ENCODE assay signal across 10 mouse cellular contexts in genomic region chr2:166429918-166430317, GRCm38 (mm10).
A peak's percentile ranks its signal among the peaks of the same experiment; 100 is the strongest.
DNase-seq lines count a peak whose midpoint lies in the region; ATAC-seq and TF ChIP-seq lines count a peak whose summit lies in the region.
"Had no signal": no experiment of that assay in that cellular context is flagged by ENCODE, and none has a peak within 500 bp of the region (broad histone marks: within the 10 kb centered on the region; RNA-seq: fewer than 3 reads in every experiment).

No protein-coding gene starts in this region.

- peaks cover 44% of the 10 kb centered on the region for H3K27me3 ChIP-seq in midbrain, embryonic 10.5 days (ENCODE audit: low read depth, poor library complexity, severe bottlenecking)
- peaks cover 2% of the 10 kb centered on the region; the same call in 1 of the 2 replicates for H3K27me3 ChIP-seq in midbrain, embryonic 11.5 days (ENCODE audit: control insufficient read depth, insufficient read depth, low read length)
- no peaks in the 10 kb centered on the region; the same call in 1 of the 2 replicates for H3K27me3 ChIP-seq in neural tube, embryonic 15.5 days (replicated peaks)
- H3K27me3 ChIP-seq in forebrain, embryonic 16.5 days (replicated peaks; ENCODE audit: control insufficient read depth, insufficient read depth, low read length), result peaks cover 18% of the 10 kb centered on the region

- no peak for ATAC-seq in midbrain, embryonic 11.5 days (ENCODE audit: low FRiP score)
- no peak for ATAC-seq in neural tube, embryonic 15.5 days (ENCODE audit: low FRiP score)
- ATAC-seq in forebrain, embryonic 16.5 days, result no peak

- no peak for DNase-seq in midbrain, embryonic 10.5 days (ENCODE audit: low spot score)
- DNase-seq in midbrain, embryonic 11.5 days (ENCODE audit: low spot score, missing footprints), result no peak
- peak; percentile 76 to 83 for DNase-seq in heart, postnatal 10 days
- peak; percentile 70 for DNase-seq in skeletal muscle tissue, adult 2 months (ENCODE audit: low read depth, low spot score)
- no peak for DNase-seq in layer of hippocampus, adult 8-10 months (ENCODE audit: low spot score in 2 of 2)

- no peak for TF ChIP-seq POLR2A in embryonic fibroblast, embryonic 13.5 days (IDR thresholded peaks at IDR 0.05; ENCODE audit: low read depth, low read length)

- WGBS in midbrain, embryonic 10.5 days, result 73% methylated on average over 5 of the region's 5 CpGs
- WGBS in midbrain, embryonic 11.5 days, result 72% methylated on average over 5 of the region's 5 CpGs
- WGBS in neural tube, embryonic 15.5 days, result 59% methylated on average over 5 of the region's 5 CpGs
- 51% methylated on average over 5 of the region's 5 CpGs for WGBS in forebrain, embryonic 16.5 days

- H3K27ac ChIP-seq in midbrain, embryonic 10.5 days (replicated peaks), result peak overlapping the region; percentile 38; the same call in 1 of the 2 replicates
- no peak overlapping the region for H3K27ac ChIP-seq in midbrain, embryonic 11.5 days (ENCODE audit: low read depth, low read length)
- H3K27ac ChIP-seq in embryonic fibroblast, embryonic 13.5 days (ENCODE audit: insufficient read depth, low read length), result peak overlapping the region; percentile 3; the same call in 1 of the 2 replicates
- H3K27ac ChIP-seq in neural tube, embryonic 15.5 days (replicated peaks), result no peak overlapping the region
- H3K27ac ChIP-seq in forebrain, embryonic 16.5 days (ENCODE audit: low read length), result no peak overlapping the region

- no peaks in the 10 kb centered on the region for H3K9me3 ChIP-seq in midbrain, embryonic 10.5 days (replicated peaks)
- H3K9me3 ChIP-seq in midbrain, embryonic 11.5 days (ENCODE audit: control insufficient read depth, low read length), result no peaks in the 10 kb centered on the region
- no peaks in the 10 kb centered on the region for H3K9me3 ChIP-seq in neural tube, embryonic 15.5 days (replicated peaks)
- H3K9me3 ChIP-seq in forebrain, embryonic 16.5 days (ENCODE audit: control insufficient read depth, low read length), result no peaks in the 10 kb centered on the region

- H3K4me1 ChIP-seq in midbrain, embryonic 10.5 days, result peaks cover 71% of the 10 kb centered on the region
- peaks cover 20% of the 10 kb centered on the region for H3K4me1 ChIP-seq in midbrain, embryonic 11.5 days (ENCODE audit: control insufficient read depth, insufficient read depth, low read length)
- H3K4me1 ChIP-seq in embryonic fibroblast, embryonic 13.5 days (ENCODE audit: control insufficient read depth, insufficient read depth, low read length), result peaks cover 34% of the 10 kb centered on the region
- peaks cover 32% of the 10 kb centered on the region for H3K4me1 ChIP-seq in neural tube, embryonic 15.5 days
- peaks cover 21% of the 10 kb centered on the region for H3K4me1 ChIP-seq in forebrain, embryonic 16.5 days (replicated peaks; ENCODE audit: control insufficient read depth, insufficient read depth, low read length)

- H3K4me2 ChIP-seq in midbrain, embryonic 11.5 days, result no peak overlapping the region
- no peak overlapping the region for H3K4me2 ChIP-seq in neural tube, embryonic 15.5 days
- no peak overlapping the region for H3K4me2 ChIP-seq in forebrain, embryonic 16.5 days (ENCODE audit: low read length)
- H3K4me2 ChIP-seq: liver, embryonic 11.5 days had no signal

- no peak overlapping the region for H3K4me3 ChIP-seq in midbrain, embryonic 10.5 days
- H3K4me3 ChIP-seq in midbrain, embryonic 11.5 days (ENCODE audit: low read depth, low read length), result no peak overlapping the region
- H3K4me3 ChIP-seq in embryonic fibroblast, embryonic 13.5 days (ENCODE audit: insufficient read depth, low read length), result no peak overlapping the region
- H3K4me3 ChIP-seq in neural tube, embryonic 15.5 days (replicated peaks), result no peak overlapping the region
- H3K4me3 ChIP-seq in forebrain, embryonic 16.5 days (replicated peaks; ENCODE audit: low read length), result no peak overlapping the region

- intact Hi-C loops in heart, postnatal 10 days (cut with DNase I), result loop anchor here (5.0 kb wide), 2 partner anchors 92 to 343 kb away; no protein-coding TSS in a partner anchor

- no peak for TF ChIP-seq CTCF in embryonic fibroblast, embryonic 13.5 days (IDR thresholded peaks at IDR 0.05; ENCODE audit: borderline replicate concordance, insufficient read depth, low read length)

- no peak overlapping the region for H3K9ac ChIP-seq in midbrain, embryonic 11.5 days (ENCODE audit: low read length)
- H3K9ac ChIP-seq in neural tube, embryonic 15.5 days (replicated peaks), result no peak overlapping the region
- H3K9ac ChIP-seq in forebrain, embryonic 16.5 days (replicated peaks; ENCODE audit: low read depth, low read length), result no peak overlapping the region

- H3K36me3 ChIP-seq in midbrain, embryonic 10.5 days, result no peaks in the 10 kb centered on the region
- H3K36me3 ChIP-seq in midbrain, embryonic 11.5 days (ENCODE audit: control insufficient read depth, insufficient read depth, low read length), result no peaks in the 10 kb centered on the region
- H3K36me3 ChIP-seq in neural tube, embryonic 15.5 days, result no peaks in the 10 kb centered on the region
- no peaks in the 10 kb centered on the region for H3K36me3 ChIP-seq in forebrain, embryonic 16.5 days (ENCODE audit: control insufficient read depth, insufficient read depth)
- H3K36me3 ChIP-seq: G1E had no signal

Comparison
In these comparisons a context has a peak if more than half of its experiments do, and no peak if none do; other contexts are left out.
1. H3K27ac ChIP-seq: peak in midbrain, embryonic 10.5 days (single experiment) and embryonic fibroblast, embryonic 13.5 days (single experiment); none in midbrain, embryonic 11.5 days (single experiment), neural tube, embryonic 15.5 days (single experiment) and forebrain, embryonic 16.5 days (single experiment).
2. DNase-seq: peak in heart, postnatal 10 days (2 of 2) and skeletal muscle tissue, adult 2 months (single experiment); none in midbrain, embryonic 10.5 days (single experiment), midbrain, embryonic 11.5 days (single experiment) and layer of hippocampus, adult 8-10 months (0 of 2).